Mouse (Mus musculus) forebrain, postnatal 0 days (tissue): ENCODE data around the gene Fuom. TPM values are rescaled to one million over a fixed set of nuclear protein-coding genes. Genes with fewer than 3 reads are reported as not detected.
A peak's percentile ranks its signal among the peaks of the same experiment; 100 is the strongest.

Source experiments
- ATAC-seq: fragments of 200-750 bp; cut with Nextera tagmentation; 2 replicates; pipeline ENCODE4 v1.8.0; 2017; ENCODE audit warnings: mild to moderate bottlenecking, moderate library complexity
- DNase-seq: peaks from one replicate; pipeline ENCODE4 v3.0.0-alpha.2; 2015
- H3K27ac ChIP-seq: fragments of 300-500 bp; sonication (generic); 2 replicates; pipeline ENCODE4 v1.5.1; 2014; ENCODE audit warnings: low read depth, mild to moderate bottlenecking, antibody characterized with exemption, low read length, moderate library complexity, mixed read lengths
- H3K27me3 ChIP-seq: fragments of 300-500 bp; sonication (generic); 2 replicates; pipeline ENCODE4 v1.6.1; 2014; ENCODE audit warnings: mild to moderate bottlenecking, low read length, mixed read lengths; ENCODE audit not compliant: insufficient read depth
- H3K36me3 ChIP-seq: fragments of 300-500 bp; sonication (generic); 2 replicates; pipeline ENCODE4 v1.6.1; 2014; ENCODE audit warnings: mild to moderate bottlenecking, moderate library complexity; ENCODE audit not compliant: insufficient read depth
- H3K4me1 ChIP-seq: fragments of 300-500 bp; sonication (generic); 2 replicates; pipeline ENCODE4 v1.6.1; 2014; ENCODE audit warnings: antibody characterized with exemption; ENCODE audit not compliant: insufficient read depth
- H3K4me2 ChIP-seq: fragments of 300-500 bp; sonication (generic); 2 replicates; pipeline ENCODE4 v1.6.1; 2014; ENCODE audit warnings: low read depth, mild to moderate bottlenecking, moderate library complexity
- H3K4me3 ChIP-seq: fragments of 300-500 bp; sonication (generic); 2 replicates; pipeline ENCODE4 v1.5.1; 2014; ENCODE audit warnings: low read depth, low read length, mixed read lengths
- H3K9ac ChIP-seq: fragments of 300-500 bp; sonication (generic); 2 replicates; pipeline ENCODE4 v1.6.1; 2014; ENCODE audit warnings: mild to moderate bottlenecking
- H3K9me3 ChIP-seq: fragments of 300-500 bp; sonication (generic); 2 replicates; pipeline ENCODE4 v1.6.1; 2016; ENCODE audit warnings: low read length
- CTCF ChIP-seq: sonication (generic); IDR thresholded peaks from 2 replicates; pipeline ENCODE4 v1.5.1; 2016; ENCODE audit warnings: antibody characterized with exemption, control low read depth, low read depth
- WGBS: fragments of 180-500 bp; shearing (Covaris S2); extraction: QIAGEN DNeasy Blood & Tissue Kit; methylation state at CpG from one replicate; pipeline ENCODE4 v1.1.7; 2014; 5-methylcytosine and 5-hydroxymethylcytosine counted together
- polyA plus RNA-seq: library from polyadenylated mRNA; unstranded; fragments of >200 nt; fragmentation: Nextera tagmentation; extraction: Ambion mirVana; gene quantifications from 2 replicates; pipeline ENCODE4 v1.2.1, GENCODE M21; 2015
- total RNA-seq: library from RNA; depleted of rRNA; stranded (reverse); fragments of >200 nt; gene quantifications from 2 replicates; pipeline ENCODE4 v1.2.3, GENCODE M21; 2014

Fuom gene
- total and polyA plus RNA-seq, 2 experiments from 2014 or later: 23.0 to 28.4 TPM

GRCm38 (mm10) chr7:140127911-140128310, 25.7 kb upstream of the Fuom start:
- no peak for ATAC-seq
- WGBS: 97% methylated on average over 2 of the region's 2 CpGs

GRCm38 (mm10) chr7:140126934-140127333, 24.7 kb upstream of the Fuom start:
- Histone ChIP-seq H3K9ac (no peak overlapping the region), H3K4me2 (no peak overlapping the region), H3K36me3 (no peaks in the 10 kb centered on the region), H3K9me3 (no peaks in the 10 kb centered on the region), H3K27ac (no peak overlapping the region), H3K27me3 (no peaks in the 10 kb centered on the region), H3K4me3 (no peak overlapping the region), H3K4me1 (0 out of 2 replicates have a peak, but pooled peaks cover 3% of the 10 kb centered on the region)
- 80% methylated on average over 3 of the region's 3 CpGs for WGBS
- DNase-seq (no peak), ATAC-seq (no peak)
- no peak for TF ChIP-seq CTCF

More at GRCm38 (mm10) chr7:140127911-140128310, 25.7 kb upstream of the Fuom start:
- no peak overlapping the region for H3K9ac ChIP-seq
- no peaks in the 10 kb centered on the region for H3K36me3 ChIP-seq
- no peaks in the 10 kb centered on the region for H3K27me3 ChIP-seq
- H3K4me1 ChIP-seq: 0 out of 2 replicates have a peak, but pooled peaks cover 3% of the 10 kb centered on the region
- H3K4me3 ChIP-seq: no peak overlapping the region
- H3K27ac ChIP-seq: no peak overlapping the region
- TF ChIP-seq CTCF: no peak
- no peak overlapping the region for H3K4me2 ChIP-seq
- DNase-seq: no peak
- no peaks in the 10 kb centered on the region for H3K9me3 ChIP-seq

- no peaks in the 10 kb centered on the region for H3K36me3 ChIP-seq
- no peaks in the 10 kb centered on the region for H3K9me3 ChIP-seq
- peak overlapping the region; percentile 88 for H3K4me2 ChIP-seq
- ATAC-seq: no peak
- TF ChIP-seq CTCF: no peak
- 0 out of 2 replicates have a peak, but pooled peaks cover 3% of the 10 kb centered on the region for H3K4me1 ChIP-seq
- peak overlapping the region; percentile 67 for H3K4me3 ChIP-seq
- DNase-seq: no peak
- H3K27me3 ChIP-seq: no peaks in the 10 kb centered on the region
- no peak overlapping the region for H3K27ac ChIP-seq
- WGBS: 10% methylated on average over 5 of the region's 5 CpGs
- peak overlapping the region; percentile 71 for H3K9ac ChIP-seq
Measured at GRCm38 (mm10) chr7:140126022-140126350, 23.7 kb upstream of the Fuom start.

GRCm38 (mm10) chr7:140125278-140126021, 23.2 kb upstream of the Fuom start:
- H3K4me2 ChIP-seq: peak overlapping the region; percentile 88
- no peaks in the 10 kb centered on the region for H3K36me3 ChIP-seq
- DNase-seq (peak; percentile 85), ATAC-seq (peak; percentile 97)
- TF ChIP-seq CTCF: no peak
- H3K9me3 ChIP-seq: no peaks in the 10 kb centered on the region
- H3K9ac ChIP-seq: peak overlapping the region; percentile 71
- H3K27me3 ChIP-seq: no peaks in the 10 kb centered on the region
- H3K27ac ChIP-seq: no peak overlapping the region
- WGBS: under 1% methylated on average over 36 of the region's 40 CpGs
- 0 out of 2 replicates have a peak, but pooled peaks cover 3% of the 10 kb centered on the region for H3K4me1 ChIP-seq
- H3K4me3 ChIP-seq: peak overlapping the region; percentile 67

DNA sequence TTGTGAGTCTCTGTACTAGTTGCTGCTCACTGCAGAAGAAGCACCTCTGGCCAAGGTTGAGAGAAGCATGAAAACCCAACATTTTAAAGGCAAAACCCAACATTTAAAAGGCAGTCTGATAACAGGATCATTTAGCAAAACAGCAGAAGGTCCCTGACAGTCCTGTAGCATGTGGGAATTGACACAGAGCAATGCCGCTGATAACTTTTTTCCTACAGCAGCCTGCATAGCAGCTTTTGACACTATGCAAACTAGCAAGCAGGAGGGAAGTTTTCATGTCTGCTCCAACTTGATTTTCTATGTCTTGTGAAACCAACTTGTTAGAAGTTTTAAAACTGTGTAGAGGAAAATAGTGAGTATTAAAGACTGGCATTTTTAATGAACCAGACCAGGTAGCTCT, 22.1 kb upstream of the Fuom start:
- TF ChIP-seq CTCF: no peak
- DNase-seq (no peak), ATAC-seq (no peak)
- Histone ChIP-seq H3K4me2 (no peak overlapping the region), H3K9ac (no peak overlapping the region), H3K4me1 (0 out of 2 replicates have a peak, but pooled peaks cover 3% of the 10 kb centered on the region), H3K36me3 (no peaks in the 10 kb centered on the region), H3K27me3 (no peaks in the 10 kb centered on the region), H3K27ac (no peak overlapping the region), H3K4me3 (no peak overlapping the region), H3K9me3 (no peaks in the 10 kb centered on the region)
- 97% methylated on average over 1 of the region's 1 CpGs for WGBS

GRCm38 (mm10) chr7:140122765-140123164, 20.5 kb upstream of the Fuom start:
- no peak for TF ChIP-seq CTCF
- 43% methylated on average over 4 of the region's 4 CpGs for WGBS
- no peak overlapping the region for H3K27ac ChIP-seq
- H3K27me3 ChIP-seq: no peaks in the 10 kb centered on the region
- H3K4me2 ChIP-seq: no peak overlapping the region
- ATAC-seq: no peak
- H3K4me3 ChIP-seq: no peak overlapping the region
- H3K9me3 ChIP-seq: no peaks in the 10 kb centered on the region
- H3K36me3 ChIP-seq: no peaks in the 10 kb centered on the region
- no peak overlapping the region for H3K9ac ChIP-seq
- 0 out of 2 replicates have a peak, but pooled peaks cover 3% of the 10 kb centered on the region for H3K4me1 ChIP-seq
- DNase-seq: no peak

GRCm38 (mm10) chr7:140121338-140121910, 19.2 kb upstream of the Fuom start:
- ATAC-seq: no peak
- Histone ChIP-seq H3K4me1 (peaks cover 7% of the 10 kb centered on the region; the same call in 1 of the 2 replicates), H3K27me3 (no peaks in the 10 kb centered on the region), H3K4me3 (no peak overlapping the region), H3K9me3 (no peaks in the 10 kb centered on the region), H3K9ac (no peak overlapping the region), H3K27ac (no peak overlapping the region), H3K4me2 (no peak overlapping the region), H3K36me3 (no peaks in the 10 kb centered on the region)
- no peak for TF ChIP-seq CTCF
- no peak for DNase-seq
- WGBS: 67% methylated on average over 13 of the region's 13 CpGs
